Mouse (Mus musculus) heart, postnatal 14 days (tissue): ENCODE data around the gene Grm4. TPM values are rescaled to one million over a fixed set of nuclear protein-coding genes. Genes with fewer than 3 reads are reported as not detected.

ENCODE experiments used
- total RNA-seq, 2 experiments: library from RNA; stranded (reverse); gene quantifications; 2 replicates each; pipeline ENCODE4 v1.2.3; 2021

Grm4 gene
- total RNA-seq, 2 experiments from 2014 or later, result 0.15 to 0.19 TPM

Other genes starting within 250 kb of the Grm4 start
- 10 to 100 TPM; 37.1 to 38.2 TPM for gene Hmga1, start 35.1 kb upstream of the Grm4 start, total RNA-seq
- gene AI413582, start 44.4 kb upstream of the Grm4 start, total RNA-seq, result 10 to 100 TPM in 1 of 2 experiments, 1 to 10 TPM in 1; 10.0 to 10.4 TPM
- 100 to 1,000 TPM; 320 to 341 TPM for gene Nudt3, start 102.1 kb upstream of the Grm4 start, total RNA-seq
- gene RPS10-NUDT3, start 113.8 kb upstream of the Grm4 start, total RNA-seq, result not detected
- 100 to 1,000 TPM; 542 to 580 TPM for gene Rps10, start 115.3 kb upstream of the Grm4 start, total RNA-seq
- gene Pacsin1, start 134.1 kb upstream of the Grm4 start, total RNA-seq, result under 1 TPM; 0.27 to 0.48 TPM
- gene Spdef, start 207.6 kb upstream of the Grm4 start, total RNA-seq, result not detected